Mouse (Mus musculus) retina, postnatal 7 days (tissue): Measurements from ENCODE around the gene Armc9.

ENCODE experiments used
- DNase-seq: peaks from one replicate; pipeline ENCODE4 v3.0.0-alpha.2; 2012; ENCODE audit warnings: low read depth, low spot score

Armc9 gene

DNA sequence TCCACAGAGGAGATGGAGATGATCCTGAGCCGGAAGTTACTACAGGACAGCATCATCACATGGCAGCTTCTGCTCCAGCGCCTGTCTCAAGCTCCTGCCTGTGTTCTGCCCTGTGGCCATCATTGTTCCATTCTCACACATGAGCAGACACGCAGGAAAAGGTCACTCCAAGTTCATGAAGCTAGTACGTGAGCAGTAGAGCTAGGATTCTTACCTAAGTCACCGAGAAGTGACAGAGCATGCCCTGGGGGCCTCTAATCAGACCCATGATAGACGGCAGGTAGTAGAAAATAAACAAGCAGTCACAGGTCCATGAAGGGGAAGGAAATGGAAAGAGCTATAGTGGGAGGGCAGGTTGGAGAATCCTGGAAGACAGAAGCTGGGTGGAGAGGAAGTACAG lies 63.4 kb downstream of the Armc9 start:
- no peak for DNase-seq

DNA sequence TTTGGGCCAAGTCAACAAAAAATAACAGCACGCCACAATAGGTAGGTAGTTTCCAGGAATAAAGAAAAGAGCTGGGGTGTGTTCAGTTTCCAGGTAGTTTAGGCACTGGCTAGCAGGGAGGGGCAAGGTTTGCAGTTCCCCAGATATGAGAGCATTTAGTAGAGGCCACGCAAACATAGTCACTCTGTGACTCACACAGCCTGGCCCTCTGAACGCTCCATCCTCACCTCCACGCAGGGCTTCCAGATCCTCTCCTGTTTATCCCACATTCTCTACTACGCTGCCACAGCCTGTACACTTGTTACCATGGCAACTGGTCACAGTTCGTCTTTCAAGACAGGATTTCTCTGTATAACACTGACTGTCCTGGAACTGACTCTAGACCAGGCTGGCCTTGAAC lies 70.6 kb downstream of the Armc9 start:
- no peak for DNase-seq

- DNase-seq: no peak
Observed at GRCm38 (mm10) chr1:86228653-86229052, 74.1 kb downstream of the Armc9 start.

DNA sequence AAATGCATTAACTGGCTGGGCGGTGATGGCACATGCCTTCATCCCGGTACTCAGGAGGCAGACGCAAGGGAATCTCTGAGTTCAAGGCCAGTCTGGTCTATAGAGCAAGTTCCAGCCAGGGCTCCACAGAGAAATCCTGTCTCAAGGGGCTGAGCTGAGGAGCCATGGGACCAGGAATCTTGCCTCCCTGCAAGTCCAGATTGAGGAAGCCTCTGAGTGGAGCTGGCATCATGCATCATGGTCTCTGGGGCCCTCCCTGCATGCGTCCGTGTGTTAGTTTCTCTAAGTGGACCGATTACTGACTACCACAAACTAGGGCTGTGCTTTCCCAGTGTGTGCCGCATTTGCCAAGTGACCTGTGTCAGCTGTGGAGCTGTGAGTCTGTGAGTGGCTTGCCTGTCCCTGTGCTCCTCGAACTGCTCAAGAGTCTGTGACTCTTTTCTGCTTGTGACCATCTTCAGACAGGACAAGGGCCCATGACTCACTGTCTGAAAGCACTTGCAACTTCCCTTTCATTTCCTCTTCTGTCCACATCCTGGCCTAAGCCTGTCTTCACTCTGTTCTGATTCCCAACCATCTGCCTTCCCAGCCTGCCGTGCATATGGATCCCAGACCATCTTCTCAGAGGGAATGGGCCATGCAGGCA lies 74.7 kb downstream of the Armc9 start:
- DNase-seq: no peak

DNA sequence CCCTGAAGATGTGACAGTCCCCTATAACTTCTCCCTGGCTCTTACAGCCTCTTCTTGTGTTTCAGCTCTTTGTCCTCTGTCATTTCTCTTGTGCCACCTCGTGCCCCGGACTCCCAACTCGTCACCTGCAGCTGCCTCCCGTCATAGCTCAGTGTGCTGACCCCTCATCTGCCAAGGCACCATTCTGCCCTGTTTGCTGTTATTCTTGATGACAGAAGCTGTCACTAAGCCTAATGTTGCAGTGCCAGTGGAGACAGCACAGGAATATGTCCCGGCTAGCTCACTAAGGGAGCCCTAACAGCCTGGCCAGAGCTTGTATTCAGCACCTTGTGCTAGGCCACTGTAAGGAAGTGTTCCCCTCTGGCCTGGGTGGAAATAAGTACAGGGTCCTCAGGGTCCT lies 78.1 kb downstream of the Armc9 start:
- no peak for DNase-seq

DNA sequence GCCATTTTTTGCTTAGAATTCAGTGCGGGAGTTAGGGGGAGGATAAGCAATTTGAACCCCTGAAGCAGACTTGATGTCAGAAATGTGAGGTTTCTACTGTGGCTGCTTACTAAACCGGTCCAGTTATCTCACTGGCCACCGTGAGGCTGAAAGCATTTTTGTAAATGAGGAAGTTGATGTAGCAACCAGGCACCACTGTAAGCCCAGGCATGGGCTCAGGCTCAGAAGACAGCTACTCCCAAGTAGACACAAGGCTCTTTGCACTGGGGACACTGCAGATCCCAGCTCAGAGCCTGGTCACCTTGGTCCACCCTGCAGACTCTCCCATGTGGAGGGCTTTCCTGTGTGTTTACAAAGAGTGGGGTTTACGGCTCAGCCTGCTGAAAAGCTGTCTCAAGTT lies 79.2 kb downstream of the Armc9 start:
- DNase-seq: no peak

- DNase-seq: no peak
Observed at GRCm38 (mm10) chr1:86235118-86235517, 80.5 kb downstream of the Armc9 start.

DNA sequence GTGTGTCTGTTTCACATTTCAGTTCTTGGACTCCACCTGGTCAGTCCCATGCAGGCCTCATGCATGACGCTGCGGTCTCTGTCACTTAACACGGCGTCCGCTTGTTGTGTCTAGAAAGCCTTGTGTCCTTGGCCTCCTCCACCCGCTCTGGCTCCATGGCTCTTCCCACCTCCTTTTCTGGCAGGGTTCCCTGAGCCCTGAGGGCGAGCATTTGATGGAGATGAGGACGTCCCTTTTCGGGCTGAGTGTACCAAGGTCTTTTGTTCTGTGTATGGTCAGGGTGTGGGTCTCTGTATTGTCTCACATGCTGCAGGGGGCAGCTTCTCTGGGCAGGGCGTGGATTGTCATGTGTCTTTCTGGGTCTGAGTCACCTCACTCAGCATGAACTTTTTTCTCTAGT lies 81.9 kb downstream of the Armc9 start:
- no peak for DNase-seq

DNA sequence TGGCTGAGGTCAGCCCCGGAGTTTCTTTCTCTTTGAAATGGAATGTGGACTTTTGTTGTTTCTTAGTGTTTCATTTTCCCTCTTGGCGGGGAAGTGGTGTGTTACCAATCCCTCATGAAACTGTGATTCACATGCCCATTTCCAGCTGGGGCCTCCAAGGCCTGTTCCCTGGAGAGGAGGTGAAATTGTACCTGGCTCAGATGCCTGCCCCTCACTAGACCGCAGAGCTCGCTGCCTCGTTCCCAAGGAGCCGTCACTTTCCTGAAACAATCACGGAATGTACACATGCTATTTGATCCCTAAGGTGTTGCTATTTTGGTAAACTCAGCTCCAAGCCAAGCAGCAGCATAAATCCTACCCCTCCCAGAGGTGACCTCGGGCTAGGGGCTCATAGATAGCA lies 84.4 kb downstream of the Armc9 start:
- DNase-seq: no peak

- no peak for DNase-seq
Observed at GRCm38 (mm10) chr1:86239871-86240270, 85.3 kb downstream of the Armc9 start.

DNA sequence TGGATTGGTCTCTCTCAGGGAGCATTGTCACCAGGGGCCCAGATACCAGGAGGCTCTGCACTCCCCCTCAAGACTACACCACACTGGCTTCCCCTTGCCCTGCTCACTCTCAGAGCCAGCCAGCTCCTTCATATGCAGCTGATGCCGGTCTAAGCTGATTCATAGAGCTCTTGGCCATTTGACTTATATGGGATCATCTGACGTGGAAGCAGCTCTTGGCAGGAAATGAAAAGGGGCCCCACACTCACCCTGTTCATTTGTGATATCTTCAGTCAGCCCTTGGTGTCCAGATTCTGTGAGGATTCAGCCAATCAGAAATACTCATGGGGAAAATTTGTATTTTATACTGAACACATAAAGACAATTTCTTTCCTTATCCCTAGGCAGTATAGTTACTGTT lies 86.4 kb downstream of the Armc9 start:
- no peak for DNase-seq

- no peak for DNase-seq
Observed at GRCm38 (mm10) chr1:86243490-86243889, 88.9 kb downstream of the Armc9 start.

- no peak for DNase-seq
Observed at GRCm38 (mm10) chr1:86245301-86246085, 90.9 kb downstream of the Armc9 start.

- DNase-seq: no peak
Observed at GRCm38 (mm10) chr1:86253410-86253809, 98.8 kb downstream of the Armc9 start.

DNA sequence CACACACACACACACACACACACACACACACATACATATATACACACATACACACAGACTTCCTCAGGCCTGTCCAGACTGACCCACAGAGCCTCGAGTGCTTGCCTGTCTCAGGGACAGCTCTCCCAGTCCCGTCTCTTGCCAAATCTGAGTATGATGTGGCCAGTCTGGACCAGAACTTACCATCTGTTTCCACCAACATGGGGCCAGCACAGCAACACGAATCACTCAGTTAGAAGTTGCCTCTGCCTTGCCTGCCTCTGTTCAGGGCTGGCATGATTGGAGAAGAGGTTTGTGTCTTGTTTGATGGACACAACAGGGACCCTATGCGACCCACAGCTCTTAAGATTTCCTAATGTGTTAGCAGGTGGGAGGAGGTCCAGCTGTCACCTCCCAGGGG lies 101.7 kb downstream of the Armc9 start:
- no peak for DNase-seq

DNA sequence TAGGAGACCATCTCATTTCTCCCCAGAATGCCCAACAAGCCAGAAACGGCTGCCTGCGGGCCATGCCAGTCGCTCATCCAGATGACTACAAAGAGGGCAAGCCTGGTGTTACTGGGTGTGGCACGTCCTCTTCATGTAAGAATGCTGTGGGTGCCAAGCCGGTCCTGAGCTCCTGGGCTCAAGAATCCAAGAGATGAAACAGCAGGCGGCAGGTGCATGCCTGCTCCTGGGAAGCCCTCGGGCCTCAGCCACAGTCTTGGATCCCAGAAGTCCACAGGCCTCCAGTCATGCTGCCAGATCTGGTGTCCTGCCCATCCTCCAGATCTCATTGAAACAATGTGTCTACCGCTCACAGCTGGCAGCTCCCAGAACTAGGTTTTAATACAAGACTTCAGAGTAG lies 102.6 kb downstream of the Armc9 start:
- DNase-seq: no peak

DNA sequence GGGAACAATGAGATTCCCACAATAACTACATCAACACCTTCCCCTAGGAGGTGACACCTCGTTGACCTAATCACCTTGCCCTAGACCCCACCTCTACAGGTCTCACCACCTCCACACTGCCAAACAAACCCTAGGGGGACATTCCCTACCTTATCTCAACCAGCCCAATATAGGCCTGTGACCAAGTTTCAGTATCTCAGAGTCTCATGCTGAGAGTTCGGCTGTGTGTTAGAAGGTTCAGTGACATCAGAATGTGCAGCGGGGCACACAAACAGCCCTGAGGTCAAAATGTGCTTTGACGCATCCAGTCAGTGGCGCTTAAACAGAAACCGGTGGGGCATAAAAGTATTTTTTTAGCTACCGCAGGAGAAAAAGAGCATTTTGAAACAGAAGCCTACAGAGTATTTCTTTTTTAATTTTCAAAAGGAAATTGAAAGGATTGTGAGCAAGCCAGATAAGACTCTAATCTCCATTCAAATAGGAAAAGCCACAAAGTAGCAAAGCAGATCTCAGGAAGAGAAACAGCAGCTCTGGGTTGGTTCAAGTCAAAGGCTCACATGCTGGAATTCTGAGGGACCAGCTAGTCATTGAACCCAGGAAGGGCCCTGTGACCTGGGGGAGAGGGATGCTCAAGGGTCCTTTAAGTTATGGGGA lies 103.7 kb downstream of the Armc9 start:
- DNase-seq: no peak

GRCm38 (mm10) chr1:86263564-86264339 lies 109.2 kb downstream of the Armc9 start:
- DNase-seq: no peak

- no peak for DNase-seq
Observed at GRCm38 (mm10) chr1:86265060-86265459, 110.5 kb downstream of the Armc9 start.

DNA sequence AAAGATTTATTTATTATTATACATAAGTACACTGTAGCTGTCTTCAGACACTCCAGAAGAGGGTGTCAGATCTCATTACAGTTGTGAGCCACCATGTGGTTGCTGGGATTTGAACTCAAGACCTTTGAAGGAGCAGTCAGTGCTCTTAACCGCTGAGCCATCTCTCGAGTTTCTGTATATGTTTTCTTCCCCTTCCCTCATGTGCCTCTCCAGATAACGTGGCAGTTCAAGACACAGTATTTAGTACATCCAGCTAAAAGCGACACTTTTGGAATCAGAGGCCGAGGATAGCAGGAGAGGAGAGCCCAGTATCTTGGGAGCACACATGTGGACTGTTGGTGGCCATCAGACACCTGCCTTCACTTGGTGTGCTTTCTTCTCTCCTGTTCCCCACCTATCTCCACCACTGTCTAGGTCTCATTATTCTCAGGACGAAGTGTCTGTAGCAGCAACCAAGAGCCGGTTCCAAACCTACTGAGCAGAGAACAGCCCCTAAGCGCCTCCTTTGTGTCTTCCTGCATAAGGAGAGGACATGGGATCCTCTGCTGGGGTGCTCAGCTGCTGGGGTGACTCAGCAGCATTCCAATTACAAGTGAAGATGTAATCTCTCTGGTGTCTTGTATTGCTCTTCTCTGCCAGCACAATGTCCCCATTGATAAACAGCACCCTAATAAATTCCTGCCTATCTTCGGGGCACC lies 114.1 kb downstream of the Armc9 start:
- DNase-seq: no peak

DNA sequence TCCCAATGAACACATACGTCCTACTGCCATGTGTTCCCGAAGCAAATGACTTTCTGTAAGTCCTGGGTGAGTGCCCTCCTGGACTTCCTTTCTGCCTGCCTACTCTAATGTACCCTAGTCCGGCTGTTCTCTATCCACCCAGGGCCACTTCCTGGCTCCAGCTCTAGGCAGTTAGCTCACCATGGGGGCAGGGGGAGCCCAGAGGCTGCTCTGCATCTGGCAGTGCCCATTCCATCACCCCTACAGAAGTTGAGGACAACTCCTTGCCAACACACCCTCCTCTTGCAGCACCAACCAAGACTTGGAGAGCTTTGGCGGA lies 114.6 kb downstream of the Armc9 start:
- no peak for DNase-seq

GRCm38 (mm10) chr1:86271707-86272106 lies 117.1 kb downstream of the Armc9 start:
- no peak for DNase-seq
